Mouse (Mus musculus) mesoderm, embryonic 11.5 days (tissue): ENCODE results near the gene Nod2.
"Not testable (repeated sequence)": the region's sequence is repeated elsewhere in the genome, so short reads cannot be mapped to it uniquely, and the experiment has no call there.

Experiments
- DNase-seq: peaks from one replicate; pipeline ENCODE4 v3.0.0-alpha.2; 2012; ENCODE audit warnings: low read depth, low spot score

Nod2 gene

GRCm38 (mm10) chr8:88631081-88631480, 16.0 kb upstream of the Nod2 start:
- DNase-seq, result no peak

- no peak for DNase-seq
Measured at GRCm38 (mm10) chr8:88633343-88633765, 13.8 kb upstream of the Nod2 start.

- DNase-seq, result no peak
Measured at GRCm38 (mm10) chr8:88635474-88636397, 11.4 kb upstream of the Nod2 start, which contains the start of gene Snx20. Gene Snx20, minus strand, starts transcription at chr8:88636128.

- no peak for DNase-seq
Measured at GRCm38 (mm10) chr8:88637092-88638000, 9.8 kb upstream of the Nod2 start.

- DNase-seq, result no peak
Measured at GRCm38 (mm10) chr8:88638908-88639307, 8.2 kb upstream of the Nod2 start.

GRCm38 (mm10) chr8:88642734-88643564, 4.2 kb upstream of the Nod2 start:
- no peak for DNase-seq

GRCm38 (mm10) chr8:88648322-88648721, 1.2 kb downstream of the Nod2 start:
- no peak for DNase-seq

- DNase-seq, result no peak
Measured at GRCm38 (mm10) chr8:88650016-88650708, 3.0 kb downstream of the Nod2 start.

GRCm38 (mm10) chr8:88651122-88651521, 4.0 kb downstream of the Nod2 start:
- DNase-seq, result not testable (repeated sequence)

- no peak for DNase-seq
Measured at GRCm38 (mm10) chr8:88655334-88655733, 8.2 kb downstream of the Nod2 start.

GRCm38 (mm10) chr8:88659873-88660272, 12.8 kb downstream of the Nod2 start:
- no peak for DNase-seq

GRCm38 (mm10) chr8:88662401-88662821, 15.3 kb downstream of the Nod2 start:
- DNase-seq, result no peak

- no peak for DNase-seq
Measured at GRCm38 (mm10) chr8:88664121-88664520, 17.0 kb downstream of the Nod2 start.

GRCm38 (mm10) chr8:88664947-88665346, 17.8 kb downstream of the Nod2 start:
- no peak for DNase-seq

- DNase-seq, result no peak
Measured at GRCm38 (mm10) chr8:88666435-88666834, 19.3 kb downstream of the Nod2 start.

GRCm38 (mm10) chr8:88668400-88669086, 21.4 kb downstream of the Nod2 start:
- DNase-seq, result peak; percentile 10

- no peak for DNase-seq
Measured at GRCm38 (mm10) chr8:88670782-88671181, 23.7 kb downstream of the Nod2 start.

- DNase-seq, result no peak
Measured at GRCm38 (mm10) chr8:88671575-88671974, 24.5 kb downstream of the Nod2 start.

GRCm38 (mm10) chr8:88673859-88674258, 26.7 kb downstream of the Nod2 start:
- DNase-seq, result no peak
